Mouse (Mus musculus): ENCODE data around the gene Pigp.

Pigp gene

DNA sequence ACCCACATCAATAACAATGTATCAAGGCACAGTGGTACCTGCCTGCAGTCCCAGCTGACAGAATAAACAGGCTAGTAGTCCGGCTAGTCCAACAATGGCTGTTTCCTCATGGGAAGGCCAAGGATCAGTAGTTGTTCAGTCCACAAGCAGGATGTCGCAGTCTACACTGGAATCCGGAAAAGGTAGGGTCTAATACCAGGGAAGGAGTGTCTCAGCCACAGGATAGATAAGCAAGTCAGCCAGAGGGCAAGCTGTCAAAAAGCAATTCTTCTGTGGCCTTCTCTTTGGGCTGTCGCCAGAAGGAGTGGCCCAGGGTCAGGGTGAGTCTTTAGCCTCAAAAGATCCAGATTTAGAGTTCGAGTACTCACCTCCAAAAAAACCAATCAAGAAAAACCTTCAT lies 53.9 kb downstream of the Pigp start:
- no peak for DNase-seq (ENCODE audit: low spot score in 2 of 2)

DNA sequence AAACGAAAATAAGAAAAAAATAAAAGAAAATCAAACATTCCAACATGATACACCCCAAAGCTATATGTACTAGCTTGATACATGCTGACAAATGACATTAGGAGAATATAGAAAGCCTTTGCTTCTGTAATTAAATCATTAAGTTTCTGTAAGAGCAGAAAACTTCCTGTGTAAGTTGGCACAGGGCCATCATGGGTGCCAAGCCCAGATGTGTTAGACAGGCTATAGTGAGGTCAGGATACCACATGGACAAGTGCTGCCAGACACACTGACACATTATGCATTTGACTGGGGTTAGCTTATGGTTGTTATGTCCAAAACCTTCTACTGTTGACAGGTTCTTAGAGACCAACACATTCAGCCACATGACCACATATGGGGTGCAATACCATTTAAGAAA lies 56.4 kb downstream of the Pigp start:
- no peak for DNase-seq (ENCODE audit: low spot score in 2 of 2)

DNA sequence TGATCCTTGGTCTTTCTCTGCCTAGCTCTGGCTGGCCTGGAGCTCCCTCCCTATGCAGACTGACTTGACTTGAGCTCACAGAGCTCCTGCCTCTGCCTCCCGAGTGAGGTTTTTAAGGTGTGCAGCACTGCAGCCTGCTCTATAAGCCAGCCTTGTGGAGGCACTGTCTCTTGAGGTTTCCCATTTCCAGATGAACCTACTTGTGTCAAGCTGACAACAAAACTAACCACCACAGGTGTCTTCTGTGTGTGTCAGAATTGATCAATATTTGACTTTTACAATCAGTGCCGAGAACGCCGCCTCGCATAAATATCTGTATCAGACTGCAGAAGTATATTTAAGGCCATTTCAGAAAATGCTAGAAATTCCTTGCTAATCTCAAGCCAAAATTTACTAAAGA lies 57.0 kb downstream of the Pigp start:
- DNase-seq (ENCODE audit: low spot score in 2 of 2): no peak

DNA sequence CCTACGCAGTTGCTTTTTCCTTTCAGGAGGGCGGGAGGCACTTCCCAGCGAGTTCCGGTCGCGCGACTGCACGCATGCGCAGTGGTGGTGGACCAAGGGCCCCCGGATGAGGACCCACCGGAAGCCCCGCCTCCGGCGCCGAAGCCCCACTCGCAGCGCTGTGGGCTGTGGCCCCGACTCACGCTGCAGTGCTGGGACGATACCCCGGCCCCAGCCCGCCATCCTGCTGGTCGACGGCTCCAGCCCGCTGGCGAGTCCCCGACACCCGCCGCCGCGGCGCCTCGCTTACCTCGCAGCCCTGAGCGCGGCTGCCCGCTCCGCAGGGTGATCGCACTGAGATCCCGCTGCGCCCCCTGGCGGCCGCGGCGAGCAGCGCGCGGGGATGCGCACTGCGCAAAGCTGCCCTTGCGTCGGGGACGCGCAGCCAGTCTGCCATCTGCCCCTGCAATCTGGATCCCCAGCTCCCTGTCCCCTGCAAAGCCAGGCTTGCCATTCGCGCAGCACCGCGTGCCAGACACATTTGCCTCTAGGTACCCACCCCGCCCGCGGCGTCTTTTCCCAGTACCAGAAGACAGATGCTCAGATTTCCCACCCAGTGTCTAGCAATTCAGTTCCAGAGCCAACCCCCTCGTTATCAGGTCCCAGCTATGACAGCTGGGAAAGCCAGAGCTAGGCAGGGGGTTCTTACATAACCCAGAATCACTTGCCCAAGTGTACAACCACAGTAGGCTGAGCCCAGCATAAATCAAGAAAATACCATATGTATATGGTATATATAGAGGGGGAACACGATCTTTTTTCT lies 58.2 kb downstream of the Pigp start, which contains the start of gene Hlcs:
Hlcs (minus strand) TSS at position 343 of the 802 bp plus-strand sequence.
- DNase-seq (ENCODE audit: low spot score in 2 of 2): peak; percentile 93 to 96

DNA sequence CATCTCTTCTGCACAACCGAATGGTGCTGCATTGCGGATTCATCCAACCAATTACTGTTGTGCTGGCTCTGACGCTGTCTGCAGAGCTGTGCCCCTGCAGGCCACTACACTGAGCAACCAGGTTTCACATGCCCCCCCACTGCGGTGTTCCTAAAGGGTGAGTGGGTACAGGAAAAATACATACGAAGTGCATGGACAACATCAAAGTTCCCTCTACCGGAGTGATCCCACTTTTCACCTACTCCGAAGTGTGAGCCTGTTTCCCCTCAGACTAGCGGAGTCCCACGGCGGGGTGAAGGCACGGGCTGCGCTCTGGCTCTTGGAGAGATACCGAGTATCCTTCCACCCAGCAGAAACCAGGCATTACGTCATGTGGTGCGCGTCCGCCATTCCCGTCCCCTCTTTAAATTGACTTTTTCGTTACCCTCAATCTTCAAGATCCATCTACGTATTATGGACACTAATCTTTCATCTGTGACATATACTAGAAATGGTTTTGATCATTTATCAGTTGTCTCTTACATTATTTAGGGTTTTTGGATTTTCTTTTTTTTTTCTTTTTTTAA lies 58.9 kb downstream of the Pigp start:
- peak; percentile 29 to 57 for DNase-seq (ENCODE audit: low spot score in 2 of 2)

DNA sequence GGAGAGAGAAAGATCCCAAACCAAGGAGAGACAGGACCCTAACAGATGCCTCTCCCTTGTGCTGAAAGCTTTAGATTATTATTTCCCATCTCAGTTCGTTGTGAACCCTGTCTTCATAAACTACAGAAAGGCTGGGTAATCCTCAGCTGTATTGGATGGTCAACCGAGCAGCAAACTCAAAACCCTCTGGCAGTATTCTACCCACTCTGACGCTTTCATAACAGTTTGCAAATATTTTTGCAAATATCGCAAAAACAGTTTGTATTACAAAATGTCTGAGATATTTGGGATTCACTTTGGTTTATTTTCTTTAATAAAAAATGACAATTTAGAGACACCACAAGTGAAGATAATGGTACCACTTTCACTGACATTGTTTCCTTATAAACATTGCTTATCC lies 59.7 kb downstream of the Pigp start:
- DNase-seq (ENCODE audit: low spot score in 2 of 2): no peak

DNA sequence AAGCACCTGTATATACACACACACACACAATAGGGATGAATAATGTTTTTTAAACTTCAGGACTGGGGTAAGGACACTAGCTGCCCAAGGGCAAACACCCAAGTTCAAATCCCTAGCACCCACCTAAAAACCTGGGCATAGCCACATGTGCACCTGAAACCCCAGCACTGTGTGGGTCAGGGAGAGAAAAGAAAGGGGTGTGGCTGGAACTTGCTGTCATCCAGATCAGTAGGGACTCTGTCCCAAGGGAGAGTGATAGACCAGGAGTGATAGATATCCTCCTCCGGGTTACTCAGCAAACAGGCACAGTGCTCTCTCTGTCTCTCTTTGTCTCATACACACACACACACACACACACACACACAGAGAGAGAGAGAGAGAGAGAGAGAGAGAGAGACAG lies 60.2 kb downstream of the Pigp start:
- no peak for DNase-seq (ENCODE audit: low spot score in 2 of 2)

DNA sequence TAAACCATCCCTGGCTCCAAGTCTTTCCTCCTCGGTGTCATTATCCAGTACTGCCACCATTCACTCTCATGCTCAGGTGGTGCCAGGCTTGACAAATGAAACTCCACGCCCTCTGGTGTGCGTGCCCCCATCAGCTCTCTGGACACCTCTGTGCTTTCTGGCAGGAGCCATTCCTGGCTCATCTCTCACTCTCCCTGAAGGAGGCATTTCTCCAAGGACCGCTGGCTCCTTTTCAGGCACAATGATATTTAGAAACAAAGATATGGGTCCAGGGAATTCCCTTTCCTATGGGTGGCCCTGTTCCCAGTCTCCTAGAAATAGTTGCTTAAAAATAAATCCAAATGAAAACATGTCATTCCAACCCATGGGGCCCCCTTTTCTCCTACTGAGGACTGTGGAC lies 62.6 kb downstream of the Pigp start:
- DNase-seq (ENCODE audit: low spot score in 2 of 2): no peak

Data from spleen, postnatal 14 days (tissue).